Mouse (Mus musculus): Measurements from ENCODE around the gene Zc3h14. TPM values are rescaled to one million over a fixed set of nuclear protein-coding genes. Genes with fewer than 3 reads are reported as not detected.

Gene Zc3h14
- polyA plus RNA-seq, 1 experiment from 2014 or later, result 149 TPM

- no peaks in the 10 kb centered on the region for H3K9me3 ChIP-seq (ENCODE audit: control insufficient read depth, low read length)
- no peak overlapping the region for H3K27ac ChIP-seq (ENCODE audit: low read depth, low read length)
- no peak for ATAC-seq (ENCODE audit: low FRiP score, low TSS enrichment)
- H3K27me3 ChIP-seq (ENCODE audit: control insufficient read depth, insufficient read depth, low read length), result no peaks in the 10 kb centered on the region
- no peak overlapping the region for H3K4me3 ChIP-seq (ENCODE audit: low read length)
- no peaks in the 10 kb centered on the region for H3K4me1 ChIP-seq (ENCODE audit: control insufficient read depth, insufficient read depth, low read length)
- H3K9ac ChIP-seq (ENCODE audit: low read depth, low read length), result no peak overlapping the region
- 92% methylated on average over 6 of the region's 6 CpGs for WGBS
- H3K36me3 ChIP-seq (ENCODE audit: control insufficient read depth, insufficient read depth, low read length), result peaks cover 80% of the 10 kb centered on the region
- no peak overlapping the region for H3K4me2 ChIP-seq (replicated peaks; ENCODE audit: low read depth, low read length)
Measured at GRCm38 (mm10) chr12:98757636-98758035, 10.9 kb downstream of the Zc3h14 start.

- Histone ChIP-seq H3K4me3 (ENCODE audit: low read length) (no peak overlapping the region), H3K27ac (ENCODE audit: low read depth, low read length) (no peak overlapping the region), H3K4me1 (ENCODE audit: control insufficient read depth, insufficient read depth, low read length) (no peaks in the 10 kb centered on the region), H3K27me3 (ENCODE audit: control insufficient read depth, insufficient read depth, low read length) (no peaks in the 10 kb centered on the region), H3K36me3 (ENCODE audit: control insufficient read depth, insufficient read depth, low read length) (peaks cover 86% of the 10 kb centered on the region), H3K9me3 (ENCODE audit: control insufficient read depth, low read length) (no peaks in the 10 kb centered on the region), H3K9ac (ENCODE audit: low read depth, low read length) (no peak overlapping the region), H3K4me2 (replicated peaks; ENCODE audit: low read depth, low read length) (no peak overlapping the region)
- WGBS, result 92% methylated on average over 6 of the region's 6 CpGs
- no peak for ATAC-seq (ENCODE audit: low FRiP score, low TSS enrichment)
Measured at GRCm38 (mm10) chr12:98759700-98760099, 12.9 kb downstream of the Zc3h14 start.

- no peak overlapping the region for H3K4me2 ChIP-seq (replicated peaks; ENCODE audit: low read depth, low read length)
- H3K4me1 ChIP-seq (ENCODE audit: control insufficient read depth, insufficient read depth, low read length), result no peaks in the 10 kb centered on the region
- no peaks in the 10 kb centered on the region for H3K27me3 ChIP-seq (ENCODE audit: control insufficient read depth, insufficient read depth, low read length)
- no peak overlapping the region for H3K4me3 ChIP-seq (ENCODE audit: low read length)
- H3K27ac ChIP-seq (ENCODE audit: low read depth, low read length), result no peak overlapping the region
- no peaks in the 10 kb centered on the region for H3K9me3 ChIP-seq (ENCODE audit: control insufficient read depth, low read length)
- H3K36me3 ChIP-seq (ENCODE audit: control insufficient read depth, insufficient read depth, low read length), result peaks cover 87% of the 10 kb centered on the region
- ATAC-seq (ENCODE audit: low FRiP score, low TSS enrichment), result no peak
- no peak overlapping the region for H3K9ac ChIP-seq (ENCODE audit: low read depth, low read length)
- 93% methylated on average over 2 of the region's 2 CpGs for WGBS
Measured at GRCm38 (mm10) chr12:98766241-98766640, 19.5 kb downstream of the Zc3h14 start.

GRCm38 (mm10) chr12:98777509-98777908, 30.7 kb downstream of the Zc3h14 start:
- Histone ChIP-seq H3K9ac (ENCODE audit: low read depth, low read length) (no peak overlapping the region), H3K36me3 (ENCODE audit: control insufficient read depth, insufficient read depth, low read length) (peaks cover 84% of the 10 kb centered on the region), H3K4me1 (ENCODE audit: control insufficient read depth, insufficient read depth, low read length) (no peaks in the 10 kb centered on the region), H3K9me3 (ENCODE audit: control insufficient read depth, low read length) (no peaks in the 10 kb centered on the region), H3K4me3 (ENCODE audit: low read length) (no peak overlapping the region), H3K27me3 (ENCODE audit: control insufficient read depth, insufficient read depth, low read length) (no peaks in the 10 kb centered on the region), H3K27ac (ENCODE audit: low read depth, low read length) (no peak overlapping the region), H3K4me2 (replicated peaks; ENCODE audit: low read depth, low read length) (no peak overlapping the region)
- WGBS, result 84% methylated on average over 3 of the region's 3 CpGs
- ATAC-seq (ENCODE audit: low FRiP score, low TSS enrichment), result no peak

- WGBS, result 80% methylated on average over 4 of the region's 4 CpGs
- H3K4me3 ChIP-seq (ENCODE audit: low read length), result no peak overlapping the region
- no peaks in the 10 kb centered on the region for H3K4me1 ChIP-seq (ENCODE audit: control insufficient read depth, insufficient read depth, low read length)
- no peaks in the 10 kb centered on the region for H3K9me3 ChIP-seq (ENCODE audit: control insufficient read depth, low read length)
- H3K36me3 ChIP-seq (ENCODE audit: control insufficient read depth, insufficient read depth, low read length), result peaks cover 89% of the 10 kb centered on the region
- H3K4me2 ChIP-seq (replicated peaks; ENCODE audit: low read depth, low read length), result no peak overlapping the region
- H3K27me3 ChIP-seq (ENCODE audit: control insufficient read depth, insufficient read depth, low read length), result no peaks in the 10 kb centered on the region
- ATAC-seq (ENCODE audit: low FRiP score, low TSS enrichment), result no peak
- no peak overlapping the region for H3K9ac ChIP-seq (ENCODE audit: low read depth, low read length)
- no peak overlapping the region for H3K27ac ChIP-seq (ENCODE audit: low read depth, low read length)
Measured at GRCm38 (mm10) chr12:98779148-98779547, 32.4 kb downstream of the Zc3h14 start.

GRCm38 (mm10) chr12:98784251-98784650, 37.5 kb downstream of the Zc3h14 start:
- Histone ChIP-seq H3K36me3 (ENCODE audit: control insufficient read depth, insufficient read depth, low read length) (peaks cover 89% of the 10 kb centered on the region), H3K4me1 (ENCODE audit: control insufficient read depth, insufficient read depth, low read length) (no peaks in the 10 kb centered on the region), H3K4me2 (replicated peaks; ENCODE audit: low read depth, low read length) (no peak overlapping the region), H3K27ac (ENCODE audit: low read depth, low read length) (no peak overlapping the region), H3K9ac (ENCODE audit: low read depth, low read length) (no peak overlapping the region), H3K27me3 (ENCODE audit: control insufficient read depth, insufficient read depth, low read length) (no peaks in the 10 kb centered on the region), H3K4me3 (ENCODE audit: low read length) (no peak overlapping the region), H3K9me3 (ENCODE audit: control insufficient read depth, low read length) (no peaks in the 10 kb centered on the region)
- no peak for ATAC-seq (ENCODE audit: low FRiP score, low TSS enrichment)
- 100% methylated on average over 1 of the region's 1 CpGs for WGBS

- H3K36me3 ChIP-seq (ENCODE audit: control insufficient read depth, insufficient read depth, low read length), result peaks cover 36% of the 10 kb centered on the region
- no peaks in the 10 kb centered on the region for H3K27me3 ChIP-seq (ENCODE audit: control insufficient read depth, insufficient read depth, low read length)
- no peak overlapping the region for H3K9ac ChIP-seq (ENCODE audit: low read depth, low read length)
- no peak overlapping the region for H3K4me3 ChIP-seq (ENCODE audit: low read length)
- H3K4me2 ChIP-seq (replicated peaks; ENCODE audit: low read depth, low read length), result no peak overlapping the region
- WGBS, result 98% methylated on average over 3 of the region's 3 CpGs
- no peak overlapping the region for H3K27ac ChIP-seq (ENCODE audit: low read depth, low read length)
- H3K9me3 ChIP-seq (ENCODE audit: control insufficient read depth, low read length), result no peaks in the 10 kb centered on the region
- no peaks in the 10 kb centered on the region for H3K4me1 ChIP-seq (ENCODE audit: control insufficient read depth, insufficient read depth, low read length)
- ATAC-seq (ENCODE audit: low FRiP score, low TSS enrichment), result no peak
Measured at GRCm38 (mm10) chr12:98795731-98796318, 49.1 kb downstream of the Zc3h14 start.

- H3K36me3 ChIP-seq (ENCODE audit: control insufficient read depth, insufficient read depth, low read length), result peaks cover 5% of the 10 kb centered on the region; the same call in 1 of the 2 replicates
- 88% methylated on average over 5 of the region's 5 CpGs for WGBS
- H3K9me3 ChIP-seq (ENCODE audit: control insufficient read depth, low read length), result no peaks in the 10 kb centered on the region
- no peak overlapping the region for H3K9ac ChIP-seq (ENCODE audit: low read depth, low read length)
- H3K27me3 ChIP-seq (ENCODE audit: control insufficient read depth, insufficient read depth, low read length), result no peaks in the 10 kb centered on the region
- no peaks in the 10 kb centered on the region for H3K4me1 ChIP-seq (ENCODE audit: control insufficient read depth, insufficient read depth, low read length)
- no peak overlapping the region for H3K4me2 ChIP-seq (replicated peaks; ENCODE audit: low read depth, low read length)
- no peak overlapping the region for H3K4me3 ChIP-seq (ENCODE audit: low read length)
- no peak overlapping the region for H3K27ac ChIP-seq (ENCODE audit: low read depth, low read length)
- ATAC-seq (ENCODE audit: low FRiP score, low TSS enrichment), result no peak
Measured at GRCm38 (mm10) chr12:98800334-98800733, 53.6 kb downstream of the Zc3h14 start.

GRCm38 (mm10) chr12:98802245-98802644, 55.5 kb downstream of the Zc3h14 start:
- Histone ChIP-seq H3K4me2 (replicated peaks; ENCODE audit: low read depth, low read length) (no peak overlapping the region), H3K9ac (ENCODE audit: low read depth, low read length) (no peak overlapping the region), H3K4me3 (ENCODE audit: low read length) (no peak overlapping the region), H3K27ac (ENCODE audit: low read depth, low read length) (no peak overlapping the region), H3K9me3 (ENCODE audit: control insufficient read depth, low read length) (no peaks in the 10 kb centered on the region), H3K36me3 (ENCODE audit: control insufficient read depth, insufficient read depth, low read length) (peaks cover 2% of the 10 kb centered on the region; the same call in 1 of the 2 replicates), H3K4me1 (ENCODE audit: control insufficient read depth, insufficient read depth, low read length) (no peaks in the 10 kb centered on the region), H3K27me3 (ENCODE audit: control insufficient read depth, insufficient read depth, low read length) (no peaks in the 10 kb centered on the region)
- WGBS, result 73% methylated on average over 3 of the region's 3 CpGs
- ATAC-seq (ENCODE audit: low FRiP score, low TSS enrichment), result no peak
